Mouse (Mus musculus) heart, embryonic 11.5 days (tissue): ENCODE measurements around the gene 1700086D15Rik. TPM values are rescaled to one million over a fixed set of nuclear protein-coding genes. Genes with fewer than 3 reads are reported as not detected.

Experiments used
- ATAC-seq: fragments of 200-750 bp; cut with Nextera tagmentation; replicated peaks from 2 replicates; pipeline ENCODE4 v1.8.0; 2017; ENCODE audit warnings: moderate library complexity; ENCODE audit not compliant: insufficient number of reproducible peaks, low FRiP score, low TSS enrichment
- H3K27ac ChIP-seq: fragments of 300-500 bp; sonication (generic); 2 replicates; pipeline ENCODE4 v1.5.1; 2014; ENCODE audit warnings: mild to moderate bottlenecking, low read depth, low read length
- H3K27me3 ChIP-seq: fragments of 300-500 bp; sonication (generic); 2 replicates; pipeline ENCODE4 v1.6.1; 2014; ENCODE audit warnings: mild to moderate bottlenecking, low read length, mixed read lengths; ENCODE audit not compliant: control insufficient read depth, insufficient read depth
- H3K36me3 ChIP-seq: fragments of 300-500 bp; sonication (generic); 2 replicates; pipeline ENCODE4 v1.6.1; 2014; ENCODE audit warnings: mild to moderate bottlenecking, low read length, moderate library complexity, mixed read lengths; ENCODE audit not compliant: control insufficient read depth, insufficient read depth
- H3K4me1 ChIP-seq: fragments of 300-500 bp; sonication (generic); 2 replicates; pipeline ENCODE4 v1.6.1; 2014; ENCODE audit warnings: low read length; ENCODE audit not compliant: control insufficient read depth, insufficient read depth
- H3K4me2 ChIP-seq: fragments of 300-500 bp; sonication (generic); 2 replicates; pipeline ENCODE4 v1.6.1; 2014; ENCODE audit warnings: mild to moderate bottlenecking, moderate library complexity
- H3K4me3 ChIP-seq: fragments of 300-500 bp; sonication (generic); 2 replicates; pipeline ENCODE4 v1.5.1; 2014; ENCODE audit warnings: low read depth, low read length
- H3K9ac ChIP-seq: fragments of 300-500 bp; sonication (generic); 2 replicates; pipeline ENCODE4 v1.6.1; 2014; ENCODE audit warnings: mild to moderate bottlenecking, low read depth, low read length, moderate library complexity
- H3K9me3 ChIP-seq: fragments of 300-500 bp; sonication (generic); replicated peaks from 2 replicates; pipeline ENCODE4 v1.6.1; 2016; ENCODE audit warnings: low read length; ENCODE audit not compliant: control insufficient read depth
- WGBS: fragments of 180-500 bp; shearing (Covaris S2); extraction: QIAGEN DNeasy Blood & Tissue Kit; methylation state at CpG from one replicate; pipeline ENCODE4 v1.1.7; 2014; ENCODE audit not compliant: insufficient replicate concordance; 5-methylcytosine and 5-hydroxymethylcytosine counted together
- polyA plus RNA-seq: library from polyadenylated mRNA; unstranded; fragments of >200 nt; fragmentation: Nextera tagmentation; extraction: Ambion mirVana; gene quantifications from 2 replicates; pipeline ENCODE4 v1.2.1, GENCODE M21; 2014

Gene 1700086D15Rik
- polyA plus RNA-seq, 1 experiment from 2014 or later, result 0.43 TPM

- no peak overlapping the region for H3K27ac ChIP-seq
- H3K27me3 ChIP-seq, result no peaks in the 10 kb centered on the region
- ATAC-seq, result no peak
- 81% methylated on average over 5 of the region's 5 CpGs for WGBS
- H3K4me2 ChIP-seq, result no peak overlapping the region
- H3K4me1 ChIP-seq, result peaks cover 20% of the 10 kb centered on the region
- no peak overlapping the region for H3K4me3 ChIP-seq
- H3K9ac ChIP-seq, result no peak overlapping the region
- H3K9me3 ChIP-seq, result no peaks in the 10 kb centered on the region
- H3K36me3 ChIP-seq, result no peaks in the 10 kb centered on the region
Observed at GRCm38 (mm10) chr11:65153006-65153405, 6.7 kb downstream of the 1700086D15Rik start.

- no peak overlapping the region for H3K9ac ChIP-seq
Observed at GRCm38 (mm10) chr11:65148441-65148840, 11.2 kb downstream of the 1700086D15Rik start.

GRCm38 (mm10) chr11:65142838-65143417 lies 16.8 kb downstream of the 1700086D15Rik start:
- Histone ChIP-seq H3K4me2 (no peak overlapping the region), H3K9ac (no peak overlapping the region), H3K36me3 (no peaks in the 10 kb centered on the region), H3K27me3 (no peaks in the 10 kb centered on the region), H3K9me3 (no peaks in the 10 kb centered on the region), H3K4me1 (peaks cover 30% of the 10 kb centered on the region), H3K27ac (peak overlapping the region; percentile 66), H3K4me3 (no peak overlapping the region)
- ATAC-seq, result peak; percentile 55; the same call in 1 of the 2 replicates
- WGBS, result 44% methylated on average over 4 of the region's 4 CpGs

More at GRCm38 (mm10) chr11:65148441-65148840, 11.2 kb downstream of the 1700086D15Rik start:
- ATAC-seq, result no peak
- 62% methylated on average over 7 of the region's 7 CpGs for WGBS
- no peaks in the 10 kb centered on the region for H3K27me3 ChIP-seq
- H3K4me1 ChIP-seq, result peaks cover 22% of the 10 kb centered on the region
- H3K9me3 ChIP-seq, result no peaks in the 10 kb centered on the region
- H3K27ac ChIP-seq, result no peak overlapping the region
- 0 out of 2 replicates have a peak overlapping the region, but pooled peaks have one; percentile 15 for H3K4me2 ChIP-seq
- no peak overlapping the region for H3K4me3 ChIP-seq
- H3K36me3 ChIP-seq, result no peaks in the 10 kb centered on the region

DNA sequence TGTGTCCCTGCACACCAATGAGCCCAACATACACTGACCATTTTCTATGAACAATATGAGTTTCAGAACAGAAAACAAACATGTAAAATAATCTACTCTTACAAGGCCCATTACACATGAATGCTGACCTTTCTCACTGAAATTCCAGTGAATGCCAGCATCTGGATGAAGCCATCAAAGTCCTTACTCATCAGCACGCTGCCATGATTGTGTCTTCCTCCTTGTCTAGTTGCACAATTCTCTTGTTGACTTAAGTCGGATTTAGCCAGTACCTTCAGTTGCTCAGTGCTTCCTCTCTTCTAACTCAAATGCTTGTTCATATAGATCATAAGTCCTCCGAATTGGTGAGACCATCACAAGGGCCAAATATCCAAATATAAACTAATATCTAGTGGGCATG lies 20.7 kb downstream of the 1700086D15Rik start:
- Histone ChIP-seq H3K9ac (no peak overlapping the region), H3K4me3 (no peak overlapping the region), H3K4me2 (no peak overlapping the region), H3K27ac (no peak overlapping the region), H3K4me1 (peaks cover 32% of the 10 kb centered on the region), H3K9me3 (no peaks in the 10 kb centered on the region), H3K27me3 (no peaks in the 10 kb centered on the region), H3K36me3 (no peaks in the 10 kb centered on the region)
- WGBS, result 83% methylated on average over 3 of the region's 3 CpGs
- ATAC-seq, result no peak

DNA sequence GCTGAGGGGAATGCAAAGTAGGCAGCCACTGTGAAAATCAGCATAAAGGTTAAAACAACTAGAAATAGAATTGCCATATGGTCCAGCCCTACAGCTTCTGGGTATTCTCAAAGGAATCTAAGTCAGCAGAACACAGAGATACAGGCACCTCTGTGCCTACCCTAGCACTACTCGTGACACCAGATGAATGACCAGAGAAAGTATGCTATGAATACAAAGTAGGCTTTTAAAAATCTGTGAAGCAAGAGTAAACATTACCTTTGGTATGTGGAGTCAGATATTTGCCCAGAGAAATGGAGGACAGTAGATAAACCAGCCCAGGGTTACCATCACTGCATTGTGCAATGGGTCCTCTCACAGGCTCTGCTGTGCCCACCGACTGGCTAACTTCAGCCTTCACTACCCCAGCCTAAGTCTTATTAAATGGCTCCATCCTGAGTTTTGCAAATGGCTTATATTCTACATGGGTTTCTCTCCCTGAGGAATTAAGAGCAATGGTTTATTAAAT lies 22.5 kb downstream of the 1700086D15Rik start:
- WGBS, result 57% methylated on average over 2 of the region's 2 CpGs

DNA sequence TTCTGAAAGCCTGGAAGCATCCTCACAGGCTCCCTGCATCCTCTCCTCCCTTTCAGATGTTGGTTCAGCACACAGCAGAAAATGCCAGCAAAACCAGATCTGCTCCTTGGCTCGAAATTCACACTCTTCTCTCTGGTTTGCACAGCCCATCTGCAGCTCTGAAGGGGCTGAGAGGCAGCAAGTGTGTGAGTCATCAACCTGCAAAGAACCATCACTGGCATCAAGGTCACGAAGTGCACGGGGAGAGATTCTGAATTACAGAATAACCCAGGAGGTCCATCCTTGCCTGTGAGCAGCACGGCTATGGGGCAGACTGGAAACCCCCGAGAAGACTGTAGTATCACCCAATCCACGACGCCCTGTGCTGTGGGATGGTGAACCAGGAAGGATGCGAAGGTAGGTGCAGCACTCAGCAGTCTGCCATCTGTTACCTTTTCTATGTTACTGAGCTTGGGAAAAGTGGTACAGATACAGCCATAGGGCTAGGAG lies 24.4 kb downstream of the 1700086D15Rik start:
- no peak for ATAC-seq
- Histone ChIP-seq H3K27me3 (no peaks in the 10 kb centered on the region), H3K9ac (no peak overlapping the region), H3K27ac (no peak overlapping the region), H3K4me3 (no peak overlapping the region), H3K9me3 (no peaks in the 10 kb centered on the region), H3K36me3 (no peaks in the 10 kb centered on the region), H3K4me2 (no peak overlapping the region), H3K4me1 (peaks cover 9% of the 10 kb centered on the region)
- 69% methylated on average over 8 of the region's 8 CpGs for WGBS

More for the DNA sequence above, 22.5 kb downstream of the 1700086D15Rik start:
- Histone ChIP-seq H3K4me3 (no peak overlapping the region), H3K4me2 (no peak overlapping the region), H3K4me1 (peaks cover 17% of the 10 kb centered on the region), H3K9me3 (no peaks in the 10 kb centered on the region), H3K27me3 (no peaks in the 10 kb centered on the region), H3K36me3 (no peaks in the 10 kb centered on the region), H3K9ac (no peak overlapping the region), H3K27ac (no peak overlapping the region)
- ATAC-seq, result no peak

- no peaks in the 10 kb centered on the region for H3K36me3 ChIP-seq
- H3K9ac ChIP-seq, result no peak overlapping the region
- 75% methylated on average over 4 of the region's 4 CpGs for WGBS
- H3K27me3 ChIP-seq, result no peaks in the 10 kb centered on the region
- H3K4me1 ChIP-seq, result peaks cover 9% of the 10 kb centered on the region
- H3K4me2 ChIP-seq, result no peak overlapping the region
- ATAC-seq, result no peak
- no peak overlapping the region for H3K27ac ChIP-seq
- H3K9me3 ChIP-seq, result no peaks in the 10 kb centered on the region
- H3K4me3 ChIP-seq, result no peak overlapping the region
Observed at GRCm38 (mm10) chr11:65133661-65134060, 26.0 kb downstream of the 1700086D15Rik start.

- no peaks in the 10 kb centered on the region for H3K9me3 ChIP-seq
- 79% methylated on average over 4 of the region's 4 CpGs for WGBS
Observed at GRCm38 (mm10) chr11:65129110-65129509, 30.6 kb downstream of the 1700086D15Rik start.

GRCm38 (mm10) chr11:65128666-65129065 lies 31.0 kb downstream of the 1700086D15Rik start:
- 89% methylated on average over 4 of the region's 4 CpGs for WGBS
- ATAC-seq, result no peak
- peaks cover 24% of the 10 kb centered on the region for H3K4me1 ChIP-seq
- no peaks in the 10 kb centered on the region for H3K9me3 ChIP-seq
- H3K36me3 ChIP-seq, result no peaks in the 10 kb centered on the region
- H3K9ac ChIP-seq, result no peak overlapping the region
- H3K27me3 ChIP-seq, result no peaks in the 10 kb centered on the region
- no peak overlapping the region for H3K4me2 ChIP-seq
- no peak overlapping the region for H3K4me3 ChIP-seq
- H3K27ac ChIP-seq, result no peak overlapping the region

More at GRCm38 (mm10) chr11:65129110-65129509, 30.6 kb downstream of the 1700086D15Rik start:
- Histone ChIP-seq H3K27ac (no peak overlapping the region), H3K4me2 (no peak overlapping the region), H3K36me3 (no peaks in the 10 kb centered on the region), H3K9ac (no peak overlapping the region), H3K4me1 (peaks cover 24% of the 10 kb centered on the region), H3K4me3 (no peak overlapping the region), H3K27me3 (no peaks in the 10 kb centered on the region)
- ATAC-seq, result no peak
